Mouse (Mus musculus): ENCODE measurements around the gene Tcf20.
"Not testable (repeated sequence)": the region's sequence is repeated elsewhere in the genome, so short reads cannot be mapped to it uniquely, and the experiment has no call there.

The Tcf20 gene

GRCm38 (mm10) chr15:82804708-82805639 lies 182.7 kb downstream of the Tcf20 start:
- DNase-seq = peak; percentile 91 to 93

GRCm38 (mm10) chr15:82795936-82796440 lies 191.7 kb downstream of the Tcf20 start:
- DNase-seq = no peak

DNA sequence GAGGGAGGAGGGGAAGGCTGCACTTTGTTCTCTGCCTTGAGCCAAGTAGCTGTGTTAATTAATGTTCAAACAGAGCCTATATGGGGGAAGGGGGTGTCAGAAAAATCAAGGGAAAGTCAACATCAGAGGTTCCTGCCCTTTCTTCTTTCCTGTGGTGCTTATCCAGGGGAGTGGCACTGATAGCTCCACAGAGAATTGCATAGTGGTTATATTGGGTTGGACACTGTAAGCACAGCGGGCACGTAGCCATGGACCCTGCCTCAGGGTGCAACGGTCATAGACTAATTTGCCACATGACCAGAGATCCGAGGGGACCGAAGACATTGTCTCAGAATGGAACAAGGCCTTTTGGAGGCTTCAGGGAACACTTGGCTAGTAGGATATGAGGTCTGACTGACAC lies 193.4 kb downstream of the Tcf20 start, which contains the start of gene Cyp2d26:
Cyp2d26 (minus strand) TSS at position 18 of the 400 bp plus-strand sequence.
- DNase-seq = peak; percentile 29 to 60

DNA sequence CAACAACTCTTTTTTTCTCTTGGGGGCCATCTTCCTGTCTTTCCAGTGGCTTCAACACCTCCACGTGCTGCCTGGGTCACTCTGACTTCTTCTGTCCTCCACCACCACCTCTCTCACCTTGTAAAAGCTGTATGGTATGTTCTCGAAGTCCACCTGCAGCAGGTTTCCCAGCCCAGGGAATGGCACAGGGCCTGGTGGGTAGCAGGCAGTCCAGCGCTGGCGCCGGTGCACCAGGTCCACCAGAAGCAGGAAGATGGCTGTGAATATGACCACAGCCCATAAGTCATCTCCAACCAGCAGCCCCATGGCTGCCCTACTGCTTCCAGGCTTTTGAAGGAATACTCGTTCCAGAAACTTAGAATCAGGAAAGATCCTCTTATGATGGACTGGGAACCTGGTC lies 193.8 kb downstream of the Tcf20 start:
- no peak for DNase-seq

DNA sequence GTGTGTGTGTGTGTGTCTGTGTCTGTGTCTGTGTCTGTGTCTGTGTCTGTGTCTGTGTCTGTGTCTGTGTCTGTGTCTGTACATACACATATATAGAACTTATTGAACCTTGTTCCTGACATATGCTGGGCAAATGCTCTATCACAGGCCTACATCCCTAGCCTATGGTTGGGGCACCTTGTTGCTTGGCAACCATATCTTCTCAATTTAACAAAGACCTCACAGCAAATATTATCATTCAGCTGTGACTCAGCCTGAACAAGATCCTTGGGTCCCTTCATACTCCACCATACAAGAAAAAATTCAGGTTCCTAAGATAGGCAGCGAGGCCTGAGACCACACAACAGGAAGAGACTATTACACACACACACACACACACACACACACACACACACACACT lies 194.2 kb downstream of the Tcf20 start:
- no peak for DNase-seq

- DNase-seq = no peak
Observed at GRCm38 (mm10) chr15:82792566-82792965, 195.1 kb downstream of the Tcf20 start.

DNA sequence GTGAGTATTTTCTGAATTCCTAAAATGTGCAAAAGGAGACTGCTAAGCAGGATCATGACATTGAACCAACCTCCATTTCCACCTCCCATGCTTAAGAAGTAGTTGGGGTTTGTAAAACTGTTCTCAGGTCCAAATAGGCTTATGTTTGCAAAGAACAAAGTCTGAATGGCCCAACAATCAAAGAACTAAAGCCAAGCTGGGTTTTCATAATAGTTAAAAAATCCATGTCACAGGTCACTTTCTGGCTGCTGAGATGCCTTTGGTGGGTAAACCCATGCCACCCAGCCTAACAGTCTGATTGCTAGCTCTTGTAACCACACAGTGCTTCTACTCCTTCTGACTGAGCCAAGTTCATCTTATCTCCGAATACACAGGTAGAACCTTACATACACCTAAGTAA lies 203.1 kb downstream of the Tcf20 start:
- no peak for DNase-seq

DNA sequence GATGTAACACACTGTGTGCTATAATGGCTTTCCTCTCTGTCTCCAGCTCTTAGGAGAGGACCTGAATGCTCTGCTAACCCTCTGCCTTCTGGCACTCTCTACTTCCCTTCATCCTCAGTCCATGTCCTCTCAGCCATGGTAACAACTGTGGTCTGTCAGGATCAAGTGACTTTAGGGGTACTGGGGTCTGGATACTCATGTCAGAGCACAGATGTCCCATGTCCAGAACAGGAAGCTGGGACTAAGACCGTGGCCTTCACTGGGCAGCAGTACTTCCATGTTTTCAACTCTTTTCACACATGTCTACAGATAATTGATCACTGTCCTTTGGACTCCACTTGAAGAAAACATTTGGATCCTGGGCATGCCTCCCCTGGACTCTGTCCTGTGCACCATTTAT lies 203.9 kb downstream of the Tcf20 start:
- DNase-seq = no peak

- DNase-seq = not testable (repeated sequence)
Observed at GRCm38 (mm10) chr15:82777856-82778255, 209.8 kb downstream of the Tcf20 start.

DNA sequence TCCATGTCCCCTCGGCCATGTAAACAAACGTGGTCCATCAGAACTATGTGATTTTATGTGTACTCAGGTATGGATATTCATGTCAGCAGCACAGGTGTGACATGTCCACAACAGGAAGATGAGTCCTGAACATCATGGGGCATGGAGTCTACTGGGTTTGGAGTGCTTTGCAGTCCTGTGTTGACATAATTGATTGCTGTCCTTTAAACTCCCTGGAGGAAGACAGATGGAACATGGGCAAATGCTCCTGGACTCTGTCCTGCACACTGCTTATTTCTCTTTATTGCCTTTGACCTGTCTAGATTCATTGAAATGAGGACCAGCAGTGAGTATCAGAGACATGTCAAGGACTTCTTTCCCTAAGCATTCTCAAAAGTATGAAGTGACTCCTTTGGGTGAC lies 221.7 kb downstream of the Tcf20 start:
- DNase-seq = no peak

DNA sequence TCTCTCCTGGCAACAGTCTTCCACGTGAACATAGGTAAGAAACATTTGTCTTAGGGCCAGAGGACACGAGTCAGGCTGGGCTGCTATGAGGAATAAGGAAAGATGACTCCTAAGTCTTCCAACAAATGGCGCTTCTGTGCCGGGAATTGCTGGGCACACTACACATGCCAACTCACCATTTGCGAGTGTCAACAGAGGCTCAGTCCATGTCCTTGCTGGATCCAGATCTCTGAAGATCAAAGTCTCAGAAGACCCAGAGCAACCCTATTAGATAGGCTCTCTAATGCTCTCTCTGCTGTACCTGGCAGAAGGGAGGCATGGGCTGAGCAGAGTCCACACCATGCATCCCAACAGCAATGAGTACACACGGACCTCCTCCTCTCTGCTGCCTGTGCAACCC lies 222.8 kb downstream of the Tcf20 start:
- no peak for DNase-seq

- no peak for DNase-seq
Observed at GRCm38 (mm10) chr15:82763631-82764420, 223.8 kb downstream of the Tcf20 start, which contains the start of gene Cyp2d40. Gene Cyp2d40 (minus strand): TSS chr15:82764183.

Data from kidney, postnatal 4 days (tissue).